ENCODE assay signal across 7 mouse cellular contexts in genomic region chr10:121429981-121430682, GRCm38 (mm10). TPM values are rescaled to one million over a fixed set of nuclear protein-coding genes. Genes with fewer than 3 reads are reported as not detected.
DNase-seq lines count a peak whose midpoint lies in the region; ATAC-seq and TF ChIP-seq lines count a peak whose summit lies in the region.

No protein-coding gene starts in this region.

- no peak for DNase-seq in hindbrain, embryonic 10.5 days (ENCODE audit: low spot score)
- DNase-seq in liver, embryonic 11.5 days (ENCODE audit: low spot score): no peak
- DNase-seq in thymus, postnatal 14 days: peak; percentile 63
- DNase-seq in layer of hippocampus, adult 18-20 months (ENCODE audit: low spot score in 2 of 2): no peak
- DNase-seq in left cerebral cortex, adult 18-20 months (ENCODE audit: low spot score in 2 of 2): no peak

- TF ChIP-seq POLR2A in ES-Bruce4 (IDR thresholded peaks at IDR 0.05; ENCODE audit: insufficient read depth, low read length): no peak
- no peak for TF ChIP-seq POLR2A in bone marrow macrophage, adult 2 months (IDR thresholded peaks at IDR 0.05; ENCODE audit: borderline replicate concordance, low read depth, low read length)

- peak overlapping the region; percentile 8 for H3K27ac ChIP-seq in ES-Bruce4 (ENCODE audit: insufficient read depth, low read length)
- H3K27ac ChIP-seq in bone marrow macrophage, adult 2 months (ENCODE audit: insufficient read depth, low read depth, low read length): peak overlapping the region; percentile 71
- H3K27ac ChIP-seq in hindbrain, embryonic 10.5 days: peak overlapping the region; percentile 81
- H3K27ac ChIP-seq in liver, embryonic 11.5 days (ENCODE audit: low read depth, low read length): peak overlapping the region; percentile 83

- H3K4me2 ChIP-seq in liver, embryonic 11.5 days: peak overlapping the region; percentile 61

- 33% methylated on average over 14 of the region's 14 CpGs for WGBS in hindbrain, embryonic 10.5 days
- WGBS in liver, embryonic 11.5 days: 20% methylated on average over 14 of the region's 14 CpGs

- no peaks in the 10 kb centered on the region for H3K36me3 ChIP-seq in ES-Bruce4 (ENCODE audit: control insufficient read depth, insufficient read depth, low read length, poor library complexity, severe bottlenecking)
- no peaks in the 10 kb centered on the region for H3K36me3 ChIP-seq in hindbrain, embryonic 10.5 days
- no peaks in the 10 kb centered on the region for H3K36me3 ChIP-seq in liver, embryonic 11.5 days (ENCODE audit: control insufficient read depth, insufficient read depth, low read length)

- ATAC-seq in liver, embryonic 11.5 days (replicated peaks; ENCODE audit: low FRiP score): peak; percentile 29; the same call in 1 of the 2 replicates

- H3K4me3 ChIP-seq in ES-Bruce4 (ENCODE audit: low read depth, low read length): 0 out of 2 replicates have a peak overlapping the region, but pooled peaks have one; percentile 2
- peak overlapping the region; percentile 35 for H3K4me3 ChIP-seq in bone marrow macrophage, adult 2 months (ENCODE audit: insufficient read depth, low read length)
- H3K4me3 ChIP-seq in hindbrain, embryonic 10.5 days: peak overlapping the region; percentile 26
- H3K4me3 ChIP-seq in liver, embryonic 11.5 days (ENCODE audit: low read depth, low read length): peak overlapping the region; percentile 26

- no peaks in the 10 kb centered on the region for H3K9me3 ChIP-seq in ES-Bruce4 (replicated peaks; ENCODE audit: control insufficient read depth, insufficient read depth, low read length, poor library complexity, severe bottlenecking)
- no peaks in the 10 kb centered on the region for H3K9me3 ChIP-seq in hindbrain, embryonic 10.5 days
- no peaks in the 10 kb centered on the region for H3K9me3 ChIP-seq in liver, embryonic 11.5 days (ENCODE audit: control insufficient read depth, low read length)

- no peak overlapping the region for H3K9ac ChIP-seq in ES-Bruce4 (ENCODE audit: low read depth, poor library complexity, severe bottlenecking)
- peak overlapping the region; percentile 46 for H3K9ac ChIP-seq in liver, embryonic 11.5 days (ENCODE audit: low read depth, low read length)

- peak; percentile 89 for TF ChIP-seq EP300 in ES-Bruce4 (IDR thresholded peaks at IDR 0.05; ENCODE audit: insufficient read depth, low read depth, low read length)

- no peak for TF ChIP-seq CTCF in ES-Bruce4 (IDR thresholded peaks at IDR 0.05; ENCODE audit: low read depth, low read length)
- TF ChIP-seq CTCF in bone marrow macrophage, adult 2 months (IDR thresholded peaks at IDR 0.05; ENCODE audit: low read depth, low read length): no peak

- peaks cover 26% of the 10 kb centered on the region for H3K4me1 ChIP-seq in ES-Bruce4 (ENCODE audit: control insufficient read depth, insufficient read depth, low read length)
- peaks cover 64% of the 10 kb centered on the region for H3K4me1 ChIP-seq in bone marrow macrophage, adult 2 months (ENCODE audit: control insufficient read depth, insufficient read depth, low read length)
- H3K4me1 ChIP-seq in hindbrain, embryonic 10.5 days (replicated peaks): peaks cover 80% of the 10 kb centered on the region
- peaks cover 72% of the 10 kb centered on the region for H3K4me1 ChIP-seq in liver, embryonic 11.5 days (replicated peaks; ENCODE audit: control insufficient read depth, insufficient read depth, low read length)

- H3K27me3 ChIP-seq in ES-Bruce4 (ENCODE audit: control insufficient read depth, insufficient read depth, low read length, poor library complexity, severe bottlenecking): no peaks in the 10 kb centered on the region
- H3K27me3 ChIP-seq in hindbrain, embryonic 10.5 days (ENCODE audit: insufficient read depth, poor library complexity, severe bottlenecking): 0 out of 2 replicates have a peak, but pooled peaks cover 4% of the 10 kb centered on the region
- no peaks in the 10 kb centered on the region for H3K27me3 ChIP-seq in liver, embryonic 11.5 days (replicated peaks; ENCODE audit: control insufficient read depth, insufficient read depth, low read length)

RNA-seq across cellular contexts. Expression of gene Rassf3, which starts 46.0 kb away (rescaled TPM):
- 41.7 and 46.6 TPM in 2 replicates for polyA plus RNA-seq in ES-Bruce4 (2011; ENCODE audit: insufficient read depth, insufficient read length, low read depth, missing spikeins)
- polyA plus RNA-seq in bone marrow macrophage, adult 2 months (2012; ENCODE audit: insufficient read depth, insufficient read length, missing spikeins): 59.8 and 65.1 TPM in 2 replicates
- polyA plus RNA-seq in hindbrain, embryonic 10.5 days (2016; fragmentation: Nextera tagmentation; extraction: Ambion mirVana): 8.0 and 11.4 TPM in 2 replicates
- 14.0 and 15.4 TPM in 2 replicates for polyA plus RNA-seq in liver, embryonic 11.5 days (2014; fragmentation: Nextera tagmentation; extraction: Ambion mirVana)
- 1 to 10 TPM; 9.6 to 9.8 TPM for total RNA-seq in layer of hippocampus, adult 18-20 months (2021)
- 10 to 100 TPM; 39.4 to 49.7 TPM for total RNA-seq in left cerebral cortex, adult 18-20 months (2021)

Comparison
In these comparisons a context has a peak if more than half of its experiments do, and no peak if none do; other contexts are left out.
1. H3K27ac ChIP-seq: peak in every context shown above with its lines; median percentile 83 in liver, embryonic 11.5 days; 81 in hindbrain, embryonic 10.5 days; 71 in bone marrow macrophage, adult 2 months; 8 in ES-Bruce4.